Mouse (Mus musculus) spleen, adult 2 months (tissue): ENCODE measurements around the gene Ptprn2. TPM values are rescaled to one million over a fixed set of nuclear protein-coding genes. Genes with fewer than 3 reads are reported as not detected.

Source experiments
- DNase-seq, 2 experiments: peaks; one replicate each; pipeline versions ENCODE4 v3.0.0 to v3.0.0-alpha.2; 2012 to 2021; ENCODE audit warnings: low spot score in 2 of 2, low read depth in 1 of 2
- H3K27ac ChIP-seq: fragments of 200-500 bp; 2 replicates; pipeline ENCODE4 v1.5.1; 2012; ENCODE audit warnings: low read length, inconsistent platforms; ENCODE audit not compliant: insufficient read depth
- H3K27me3 ChIP-seq: fragments of 200-500 bp; 2 replicates; pipeline ENCODE4 v1.6.1; 2012; ENCODE audit warnings: mild to moderate bottlenecking, moderate library complexity, low read length, inconsistent platforms; ENCODE audit not compliant: control insufficient read depth, insufficient read depth
- H3K36me3 ChIP-seq: fragments of 200-500 bp; 2 replicates; pipeline ENCODE4 v1.6.1; 2012; ENCODE audit warnings: mild to moderate bottlenecking, low read length, inconsistent platforms; ENCODE audit not compliant: control insufficient read depth, insufficient read depth
- H3K4me1 ChIP-seq: fragments of 200-500 bp; 2 replicates; pipeline ENCODE4 v1.6.1; 2011; ENCODE audit warnings: inconsistent platforms; ENCODE audit not compliant: control insufficient read depth, insufficient read depth, insufficient read length
- H3K4me3 ChIP-seq: fragments of 200-500 bp; 2 replicates; pipeline ENCODE4 v1.5.1; 2011; ENCODE audit warnings: mild to moderate bottlenecking, inconsistent platforms; ENCODE audit not compliant: insufficient read depth, insufficient read length; ENCODE audit errors: extremely low read depth
- CTCF ChIP-seq: fragments of 200-500 bp; IDR thresholded peaks from 2 replicates; pipeline ENCODE4 v1.5.1; 2011; ENCODE audit warnings: mild to moderate bottlenecking, inconsistent platforms; ENCODE audit not compliant: insufficient read depth, insufficient read length, insufficient replicate concordance; ENCODE audit errors: extremely low read depth
- POLR2A ChIP-seq: fragments of 200-500 bp; IDR thresholded peaks from 2 replicates; pipeline ENCODE4 v1.6.1; 2011; ENCODE audit warnings: low read depth, low read length, inconsistent platforms
- WGBS: fragments of 180-500 bp; shearing (Covaris S2); methylation state at CpG from one replicate; pipeline ENCODE4 v1.1.7; 2018; 5-methylcytosine and 5-hydroxymethylcytosine counted together
- polyA plus RNA-seq: library from polyadenylated mRNA; depleted of rRNA; stranded (reverse); fragments of >200 nt; gene quantifications from 2 replicates; pipeline ENCODE4 v1.2.3, GENCODE M21; 2012

Gene Ptprn2
- polyA plus RNA-seq, 1 experiment, result 0.96 TPM

GRCm38 (mm10) chr12:117268543-117269172, 783.1 kb downstream of the Ptprn2 start:
- no peak overlapping the region for H3K27ac ChIP-seq
- no peaks in the 10 kb centered on the region for H3K36me3 ChIP-seq
- DNase-seq, result no peak
- H3K27me3 ChIP-seq, result no peaks in the 10 kb centered on the region
- TF ChIP-seq POLR2A, result no peak
- no peak for TF ChIP-seq CTCF
- 78% methylated on average over 7 of the region's 7 CpGs for WGBS
- no peak overlapping the region for H3K4me3 ChIP-seq
- H3K4me1 ChIP-seq, result no peaks in the 10 kb centered on the region

GRCm38 (mm10) chr12:117269310-117269709, 783.8 kb downstream of the Ptprn2 start:
- Histone ChIP-seq H3K27me3 (no peaks in the 10 kb centered on the region), H3K27ac (no peak overlapping the region), H3K36me3 (no peaks in the 10 kb centered on the region), H3K4me1 (no peaks in the 10 kb centered on the region), H3K4me3 (no peak overlapping the region)
- no peak for TF ChIP-seq CTCF
- TF ChIP-seq POLR2A, result no peak
- 91% methylated on average over 4 of the region's 4 CpGs for WGBS
- no peak for DNase-seq

GRCm38 (mm10) chr12:117270199-117270598, 784.7 kb downstream of the Ptprn2 start:
- no peak for DNase-seq
- WGBS, result 50% methylated on average over 4 of the region's 4 CpGs
- H3K36me3 ChIP-seq, result no peaks in the 10 kb centered on the region
- H3K27me3 ChIP-seq, result no peaks in the 10 kb centered on the region
- no peak overlapping the region for H3K27ac ChIP-seq
- no peaks in the 10 kb centered on the region for H3K4me1 ChIP-seq
- TF ChIP-seq CTCF (no peak), POLR2A (no peak)
- H3K4me3 ChIP-seq, result no peak overlapping the region

- Histone ChIP-seq H3K4me3 (no peak overlapping the region), H3K4me1 (no peaks in the 10 kb centered on the region), H3K36me3 (no peaks in the 10 kb centered on the region), H3K27me3 (no peaks in the 10 kb centered on the region), H3K27ac (no peak overlapping the region)
- DNase-seq, result no peak
- WGBS, result 56% methylated on average over 4 of the region's 4 CpGs
- TF ChIP-seq POLR2A (no peak), CTCF (no peak)
Observed at GRCm38 (mm10) chr12:117273166-117273565, 787.6 kb downstream of the Ptprn2 start.

- Histone ChIP-seq H3K4me1 (no peaks in the 10 kb centered on the region), H3K4me3 (no peak overlapping the region), H3K27me3 (no peaks in the 10 kb centered on the region), H3K36me3 (no peaks in the 10 kb centered on the region), H3K27ac (no peak overlapping the region)
- no peak for DNase-seq
- WGBS, result 88% methylated on average over 5 of the region's 5 CpGs
- TF ChIP-seq POLR2A (no peak), CTCF (no peak)
Observed at GRCm38 (mm10) chr12:117274576-117274975, 789.1 kb downstream of the Ptprn2 start.

- Histone ChIP-seq H3K27ac (no peak overlapping the region), H3K4me3 (no peak overlapping the region), H3K36me3 (no peaks in the 10 kb centered on the region), H3K4me1 (no peaks in the 10 kb centered on the region), H3K27me3 (no peaks in the 10 kb centered on the region)
- no peak for TF ChIP-seq POLR2A
- TF ChIP-seq CTCF, result no peak
- 84% methylated on average over 3 of the region's 3 CpGs for WGBS
- no peak for DNase-seq
Observed at GRCm38 (mm10) chr12:117280790-117281189, 795.3 kb downstream of the Ptprn2 start.

GRCm38 (mm10) chr12:117282659-117283058, 797.1 kb downstream of the Ptprn2 start:
- no peak for DNase-seq
- no peaks in the 10 kb centered on the region for H3K27me3 ChIP-seq
- no peaks in the 10 kb centered on the region for H3K4me1 ChIP-seq
- TF ChIP-seq POLR2A, result no peak
- TF ChIP-seq CTCF, result no peak
- no peaks in the 10 kb centered on the region for H3K36me3 ChIP-seq
- no peak overlapping the region for H3K4me3 ChIP-seq
- 48% methylated on average over 2 of the region's 2 CpGs for WGBS
- H3K27ac ChIP-seq, result no peak overlapping the region
